Mouse (Mus musculus) limb, embryonic 15.5 days (tissue): Measurements from ENCODE around the gene Dcp1a. TPM values are rescaled to one million over a fixed set of nuclear protein-coding genes. Genes with fewer than 3 reads are reported as not detected.

Source experiments
- microRNA-seq: library from miRNA; unstranded; fragments of <30 nt; microRNA quantifications from one replicate; pipeline ENCODE4, GENCODE M21; 2016
- polyA plus RNA-seq: library from polyadenylated mRNA; unstranded; fragments of >200 nt; fragmentation: Nextera tagmentation; extraction: Ambion mirVana; gene quantifications from 2 replicates; pipeline ENCODE4 v1.2.1, GENCODE M21; 2015

Gene Dcp1a
- polyA plus RNA-seq, 1 experiment from 2014 or later = 24.6 TPM

Small RNA genes lying within 50 kb of the gene (microRNA-seq; reads per million reads assigned to microRNA genes)
- gene Mir3076 = 1.0 reads per million

Other genes starting within 250 kb of the Dcp1a start
- gene Cacna1d, start 11.9 kb downstream of the Dcp1a start, polyA plus RNA-seq = 2.3 and 2.4 TPM in 2 replicates
- 194 and 206 TPM in 2 replicates for gene Tkt, start 68.8 kb downstream of the Dcp1a start, polyA plus RNA-seq
- gene Prkcd, start 146.7 kb downstream of the Dcp1a start, polyA plus RNA-seq = 64.1 and 66.5 TPM in 2 replicates
- 16.7 and 18.0 TPM in 2 replicates for gene Rft1, start 174.8 kb downstream of the Dcp1a start, polyA plus RNA-seq
- 11.3 and 14.1 TPM in 2 replicates for gene Sfmbt1, start 235.3 kb downstream of the Dcp1a start, polyA plus RNA-seq